Mouse (Mus musculus): ENCODE data around the gene Cplx3. TPM values are rescaled to one million over a fixed set of nuclear protein-coding genes. Genes with fewer than 3 reads are reported as not detected.

The Cplx3 gene
- total and polyA plus RNA-seq, 3 experiments, result not detected

DNA sequence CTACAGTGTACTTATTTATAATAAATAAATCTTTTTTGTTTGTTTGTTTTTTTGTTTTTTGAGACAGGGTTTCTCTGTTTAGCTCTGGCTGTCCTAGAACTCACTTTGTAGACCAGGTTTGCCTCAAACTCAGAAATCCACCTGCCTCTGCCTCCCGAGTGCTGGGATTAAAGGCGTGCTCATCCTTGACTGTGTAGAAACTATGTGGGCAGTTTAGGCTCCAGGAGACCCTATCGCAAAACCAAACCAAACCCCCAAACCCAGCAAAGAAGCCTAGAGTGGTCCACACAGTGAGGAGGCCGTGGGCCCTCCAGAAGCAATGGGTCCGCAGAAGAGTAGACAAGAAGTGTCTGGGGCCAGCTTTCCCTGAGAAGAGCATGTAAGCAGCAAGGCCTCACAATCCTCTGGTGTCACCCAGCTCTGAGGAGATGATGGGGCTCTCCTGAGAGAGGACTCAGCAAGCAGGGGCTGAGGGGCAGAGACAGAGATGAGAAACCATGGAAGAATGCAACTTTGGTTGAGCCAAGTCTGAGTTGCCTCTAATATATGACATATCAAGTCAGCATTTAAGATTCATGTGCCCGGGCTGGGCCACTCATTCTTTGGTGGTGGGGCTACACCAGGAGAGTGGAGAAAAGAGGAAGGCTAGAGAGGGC, 44.2 kb upstream of the Cplx3 start:
- Histone ChIP-seq H3K27ac (ENCODE audit: control insufficient read depth, low read depth, low read length) (peak overlapping the region; percentile 94), H3K36me3 (ENCODE audit: control insufficient read depth in 1 of 2, insufficient read depth in 2 of 2, low read length in 2 of 2) (peaks cover 0 to 27% of the 10 kb centered on the region in 2 experiments; a peak in 2 of 4 replicates), H3K79me2 (ENCODE audit: control insufficient read depth, insufficient read depth, low read length, poor library complexity) (peaks cover 4% of the 10 kb centered on the region), H3K9ac (ENCODE audit: control insufficient read depth, low read depth, low read length, poor library complexity, severe bottlenecking) (peak overlapping the region; percentile 70), H3K4me1 (ENCODE audit: control insufficient read depth in 1 of 2, insufficient read depth in 2 of 2, low read length in 2 of 2) (peaks cover 14 to 39% of the 10 kb centered on the region in 2 experiments), H3K27me3 (ENCODE audit: control insufficient read depth in 1 of 2, insufficient read depth in 2 of 2, low read length in 2 of 2) (no peaks in the 10 kb centered on the region), H3K4me3 (ENCODE audit: control insufficient read depth in 1 of 2, insufficient read depth in 1 of 2, low read depth in 2 of 2, low read length in 2 of 2) (peak overlapping the region in 1 of 2 experiments; percentile 15; a peak in 1 of 4 replicates), H3K9me3 (replicated peaks; ENCODE audit: insufficient read depth, low read length) (no peaks in the 10 kb centered on the region)
- TF ChIP-seq EP300 (IDR thresholded peaks at IDR 0.05; ENCODE audit: low read depth in 1 of 2, low read length in 2 of 2), result no peak
- TF ChIP-seq MAZ (IDR thresholded peaks at IDR 0.05; ENCODE audit: low read depth, low read length), result no peak
- no peak for TF ChIP-seq CHD1 (IDR thresholded peaks at IDR 0.05; ENCODE audit: low read depth, low read length)
- no peak for TF ChIP-seq UBTF (IDR thresholded peaks at IDR 0.05; ENCODE audit: borderline replicate concordance, insufficient read depth, low read depth, low read length)
- no peak for TF ChIP-seq POLR2AphosphoS2 (IDR thresholded peaks at IDR 0.05; ENCODE audit: low read length)
- TF ChIP-seq MYB (IDR thresholded peaks at IDR 0.05; ENCODE audit: low read depth, low read length), result no peak
- TF ChIP-seq TAL1 (IDR thresholded peaks at IDR 0.05; ENCODE audit: low read length), result no peak
- DNase-seq (ENCODE audit: low read depth, low spot score), result no peak

DNA sequence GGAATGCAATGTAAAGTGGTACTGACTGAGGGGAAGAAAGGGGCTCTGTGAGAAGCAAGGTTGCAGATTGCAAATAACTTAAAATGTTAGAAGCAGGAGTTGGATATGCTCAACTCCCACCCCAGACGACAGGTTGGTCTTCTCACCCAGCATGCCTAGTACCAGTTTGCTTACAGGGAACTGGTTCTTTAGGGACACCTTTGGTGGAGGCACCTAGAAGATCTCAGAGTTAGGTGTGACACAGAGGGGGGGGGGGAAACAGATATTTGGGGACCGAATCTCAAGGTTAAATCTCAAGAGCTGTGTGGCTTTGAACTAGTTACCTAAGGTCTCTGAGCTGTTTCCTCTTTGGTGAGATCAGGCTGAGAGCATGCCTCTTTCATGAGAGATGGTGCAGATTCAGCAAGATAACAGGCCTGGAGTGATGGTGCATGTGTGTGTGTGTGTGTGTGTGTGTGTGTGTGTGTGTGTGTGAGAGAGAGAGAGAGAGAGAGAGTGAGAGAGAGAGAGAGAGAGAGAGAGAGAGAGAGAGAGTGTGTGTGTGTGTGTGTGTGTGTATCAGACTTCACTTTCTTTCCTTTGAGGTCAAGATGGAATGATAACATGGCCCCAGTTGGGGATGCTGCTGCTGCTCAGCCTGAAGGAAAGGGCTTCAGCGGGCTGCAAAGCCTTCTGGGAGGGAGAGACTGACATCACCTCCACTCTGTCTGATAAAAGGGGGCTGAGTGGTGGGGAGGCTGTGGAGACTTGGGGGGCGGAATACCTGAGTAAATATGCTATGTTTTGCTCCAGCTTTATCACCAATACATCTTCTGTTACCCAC, 41.4 kb upstream of the Cplx3 start:
- Histone ChIP-seq H3K4me1 (ENCODE audit: control insufficient read depth in 1 of 2, insufficient read depth in 2 of 2, low read length in 2 of 2) (peaks cover 19 to 49% of the 10 kb centered on the region in 2 experiments), H3K27ac (ENCODE audit: control insufficient read depth, low read depth, low read length) (peak overlapping the region; percentile 99), H3K27me3 (ENCODE audit: control insufficient read depth in 1 of 2, insufficient read depth in 2 of 2, low read length in 2 of 2) (no peaks in the 10 kb centered on the region), H3K4me3 (ENCODE audit: control insufficient read depth in 1 of 2, insufficient read depth in 1 of 2, low read depth in 2 of 2, low read length in 2 of 2) (peak overlapping the region; percentile 12 to 33; a peak in 3 of 4 replicates), H3K9ac (ENCODE audit: control insufficient read depth, low read depth, low read length, poor library complexity, severe bottlenecking) (peak overlapping the region; percentile 70), H3K36me3 (ENCODE audit: control insufficient read depth in 1 of 2, insufficient read depth in 2 of 2, low read length in 2 of 2) (peaks cover 0 to 32% of the 10 kb centered on the region in 2 experiments; a peak in 2 of 4 replicates), H3K9me3 (replicated peaks; ENCODE audit: insufficient read depth, low read length) (no peaks in the 10 kb centered on the region), H3K79me2 (ENCODE audit: control insufficient read depth, insufficient read depth, low read length, poor library complexity) (peaks cover 31% of the 10 kb centered on the region)
- DNase-seq (ENCODE audit: low read depth, low spot score), result peak; percentile 81
- no peak for TF ChIP-seq RAD21 (IDR thresholded peaks at IDR 0.05; ENCODE audit: low read depth, low read length)
- no peak for TF ChIP-seq KAT2A (conservative IDR thresholded peaks at IDR 0.05; ENCODE audit: low read depth, low read length)
- no peak for TF ChIP-seq ZNF384 (IDR thresholded peaks at IDR 0.05; ENCODE audit: low read depth, low read length)
- no peak for TF ChIP-seq USF1 (IDR thresholded peaks at IDR 0.05; ENCODE audit: low read depth, low read length)
- peak; percentile 26; the same call in 1 of the 2 replicates for TF ChIP-seq MAX (IDR thresholded peaks at IDR 0.05; ENCODE audit: low read length)
- no peak for TF ChIP-seq UBTF (IDR thresholded peaks at IDR 0.05; ENCODE audit: borderline replicate concordance, insufficient read depth, low read depth, low read length)
- no peak for TF ChIP-seq SMC3 (IDR thresholded peaks at IDR 0.05; ENCODE audit: low read depth, low read length)
- TF ChIP-seq TBP (IDR thresholded peaks at IDR 0.05; ENCODE audit: low read depth, low read length), result 0 out of 2 replicates have a peak, but pooled peaks have one; percentile 11
- peak; percentile 64; the same call in 1 of the 2 replicates for TF ChIP-seq BHLHE40 (IDR thresholded peaks at IDR 0.05; ENCODE audit: borderline replicate concordance, low read depth, low read length)
- TF ChIP-seq POLR2AphosphoS5 (IDR thresholded peaks at IDR 0.05; ENCODE audit: borderline replicate concordance, low read depth, low read length), result no peak
- no peak for TF ChIP-seq MEF2A (IDR thresholded peaks at IDR 0.05; ENCODE audit: extremely low read depth, insufficient replicate concordance, low read depth, low read length, poor library complexity, severe bottlenecking)
- TF ChIP-seq NELFE (IDR thresholded peaks at IDR 0.05; ENCODE audit: low read depth, low read length), result no peak
- TF ChIP-seq CHD2 (IDR thresholded peaks at IDR 0.05; ENCODE audit: low read length), result no peak
- TF ChIP-seq CTCF (IDR thresholded peaks at IDR 0.05 in 2 of 3, conservative IDR thresholded peaks at IDR 0.05 in 1 of 3; ENCODE audit: control insufficient read depth in 1 of 3, insufficient read depth in 1 of 3, low read depth in 2 of 3, low read length in 3 of 3, poor library complexity in 1 of 3, severe bottlenecking in 1 of 3), result no peak
- TF ChIP-seq MXI1 (IDR thresholded peaks at IDR 0.05; ENCODE audit: low read depth, low read length), result peak; percentile 48; the same call in 1 of the 2 replicates
- TF ChIP-seq TCF12 (IDR thresholded peaks at IDR 0.05; ENCODE audit: low read depth, low read length), result peak; percentile 54
- TF ChIP-seq MYC (IDR thresholded peaks at IDR 0.05; ENCODE audit: low read depth, low read length), result peak; percentile 42; the same call in 1 of the 2 replicates
- TF ChIP-seq EP300 (IDR thresholded peaks at IDR 0.05; ENCODE audit: low read depth in 1 of 2, low read length in 2 of 2), result peak; percentile 56 to 59
- TF ChIP-seq ZMIZ1 (IDR thresholded peaks at IDR 0.05; ENCODE audit: low read depth, low read length), result no peak
- TF ChIP-seq MAZ (IDR thresholded peaks at IDR 0.05; ENCODE audit: low read depth, low read length), result peak; percentile 77; the same call in 1 of the 2 replicates
- peak; percentile 47 for TF ChIP-seq ELF1 (IDR thresholded peaks at IDR 0.05; ENCODE audit: low read depth, low read length)
- peak; percentile 52 for TF ChIP-seq HCFC1 (IDR thresholded peaks at IDR 0.05; ENCODE audit: low read depth, low read length)
- TF ChIP-seq ETS1 (IDR thresholded peaks at IDR 0.05; ENCODE audit: low read depth, low read length), result peak; percentile 86; the same call in 1 of the 2 replicates
- TF ChIP-seq MYB (IDR thresholded peaks at IDR 0.05; ENCODE audit: low read depth, low read length), result no peak
